Mouse (Mus musculus) cerebellum, adult 2 months (tissue): ENCODE data around the gene Hspb1. TPM values are rescaled to one million over a fixed set of nuclear protein-coding genes. Genes with fewer than 3 reads are reported as not detected.

Experiments
- DNase-seq, 2 experiments: peaks; one replicate each; pipeline ENCODE4 v3.0.0; 2021
- H3K27ac ChIP-seq: fragments of 200-500 bp; 2 replicates; pipeline ENCODE4 v1.5.1; 2012; ENCODE audit warnings: low read length, control low read depth, inconsistent platforms; ENCODE audit not compliant: insufficient read depth
- H3K27me3 ChIP-seq: fragments of 200-500 bp; 2 replicates; pipeline ENCODE4 v1.6.1; 2012; ENCODE audit warnings: inconsistent platforms, mild to moderate bottlenecking, low read length, moderate library complexity; ENCODE audit not compliant: control insufficient read depth, insufficient read depth
- H3K4me1 ChIP-seq: fragments of 200-500 bp; 2 replicates; pipeline ENCODE4 v1.6.1; 2011; ENCODE audit warnings: low read length; ENCODE audit not compliant: control insufficient read depth, insufficient read depth
- H3K4me3 ChIP-seq: fragments of 200-500 bp; replicated peaks from 2 replicates; pipeline ENCODE3; 2011; ENCODE audit warnings: mild to moderate bottlenecking, low read depth, low read length, control low read depth; ENCODE audit not compliant: insufficient read depth
- CTCF ChIP-seq: fragments of 200-500 bp; IDR thresholded peaks from 2 replicates; pipeline ENCODE4 v1.5.1; 2011; ENCODE audit warnings: low read depth, mild to moderate bottlenecking, control low read depth, low read length, moderate library complexity, borderline replicate concordance; ENCODE audit not compliant: insufficient read depth
- POLR2A ChIP-seq: fragments of 200-500 bp; IDR thresholded peaks from 2 replicates; pipeline ENCODE4 v1.6.1; 2011; ENCODE audit warnings: low read length, control low read depth, borderline replicate concordance; ENCODE audit not compliant: insufficient read depth
- WGBS: fragments of 180-500 bp; shearing (Covaris S2); methylation state at CpG from one replicate; pipeline ENCODE4 v1.1.7; 2018; 5-methylcytosine and 5-hydroxymethylcytosine counted together
- polyA plus RNA-seq: library from polyadenylated mRNA; depleted of rRNA; stranded (reverse); fragments of >200 nt; gene quantifications from 2 replicates; pipeline ENCODE4 v1.2.3, GENCODE M21; 2012

Hspb1 gene
- polyA plus RNA-seq, 1 experiment = 49.2 TPM

- Histone ChIP-seq H3K27ac (no peak overlapping the region), H3K27me3 (peaks cover 2% of the 10 kb centered on the region; the same call in 1 of the 2 replicates), H3K4me1 (no peaks in the 10 kb centered on the region), H3K4me3 (no peak overlapping the region)
- no peak for DNase-seq
- WGBS = 82% methylated on average over 4 of the region's 4 CpGs
- TF ChIP-seq POLR2A (no peak), CTCF (no peak)
Measured at GRCm38 (mm10) chr5:135890323-135890722, 2.6 kb downstream of the Hspb1 start.

GRCm38 (mm10) chr5:135890920-135891319 lies 3.2 kb downstream of the Hspb1 start:
- TF ChIP-seq POLR2A = no peak
- TF ChIP-seq CTCF = no peak
- no peak overlapping the region for H3K27ac ChIP-seq
- WGBS = 73% methylated on average over 3 of the region's 3 CpGs
- no peak overlapping the region for H3K4me3 ChIP-seq
- no peak for DNase-seq
- H3K4me1 ChIP-seq = no peaks in the 10 kb centered on the region
- H3K27me3 ChIP-seq = peaks cover 2% of the 10 kb centered on the region; the same call in 1 of the 2 replicates

DNA sequence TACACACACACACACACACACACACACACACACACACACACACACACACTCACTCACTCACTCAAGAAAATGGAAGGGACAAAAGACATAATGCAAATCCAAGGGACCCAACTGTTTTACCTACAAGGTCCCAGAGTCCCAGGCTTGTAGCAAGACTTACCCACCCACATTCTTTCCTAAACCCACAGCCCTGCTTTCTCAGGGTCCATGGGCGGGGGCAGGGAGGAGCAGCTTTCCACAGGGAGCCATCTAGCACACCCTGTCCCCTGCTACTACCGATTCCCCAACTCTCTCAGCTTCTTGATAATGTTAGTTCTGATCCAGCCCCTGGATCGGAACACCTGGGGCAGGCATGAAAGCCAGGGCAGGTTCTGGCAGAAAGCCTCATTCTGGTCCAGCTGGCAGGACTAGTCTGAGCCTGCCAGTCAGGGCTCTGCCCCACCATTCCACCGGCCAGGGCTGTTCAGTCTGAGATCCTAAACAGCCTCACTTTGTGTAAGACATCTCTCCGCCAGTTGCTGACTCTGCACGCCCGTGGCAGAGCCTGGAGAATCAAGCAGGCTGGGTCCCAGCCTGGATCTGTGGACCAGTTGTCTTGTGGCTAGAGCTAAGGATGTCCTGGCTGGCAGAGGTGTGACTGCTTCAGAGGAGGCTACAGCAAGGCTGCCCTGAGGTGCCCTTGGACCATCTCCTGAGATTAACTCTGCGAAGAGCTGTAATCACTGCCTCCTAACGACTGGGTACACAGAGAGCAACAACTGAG lies 5.1 kb downstream of the Hspb1 start:
- Histone ChIP-seq H3K4me3 (no peak overlapping the region), H3K4me1 (no peaks in the 10 kb centered on the region), H3K27me3 (no peaks in the 10 kb centered on the region; the same call in 1 of the 2 replicates), H3K27ac (no peak overlapping the region)
- TF ChIP-seq POLR2A (no peak), CTCF (no peak)
- 57% methylated on average over 9 of the region's 9 CpGs for WGBS
- DNase-seq = no peak

DNA sequence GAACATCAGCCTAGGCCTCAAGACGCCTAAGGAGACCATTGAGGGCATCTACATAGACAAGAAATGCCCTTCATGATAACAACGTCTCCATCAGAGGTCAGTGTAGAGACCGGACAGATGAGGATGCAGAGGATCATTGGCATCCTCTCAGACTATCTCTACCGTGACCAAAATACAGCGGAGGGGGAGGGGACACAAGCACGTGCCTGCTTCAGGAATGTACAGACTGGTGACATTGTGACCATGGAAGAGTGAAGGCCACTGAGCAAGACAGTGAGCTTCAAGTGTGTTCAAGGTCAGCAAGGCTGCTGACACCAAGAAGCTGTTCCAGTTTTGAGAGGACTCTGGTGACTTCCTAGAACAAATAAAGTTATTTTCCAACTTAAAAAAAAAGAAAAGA lies 7.2 kb downstream of the Hspb1 start:
- Histone ChIP-seq H3K4me1 (no peaks in the 10 kb centered on the region), H3K27ac (no peak overlapping the region), H3K4me3 (no peak overlapping the region), H3K27me3 (no peaks in the 10 kb centered on the region)
- 66% methylated on average over 6 of the region's 6 CpGs for WGBS
- no peak for DNase-seq
- no peak for TF ChIP-seq POLR2A
- TF ChIP-seq CTCF = no peak

GRCm38 (mm10) chr5:135898028-135898427 lies 10.3 kb downstream of the Hspb1 start:
- Histone ChIP-seq H3K4me1 (no peaks in the 10 kb centered on the region), H3K27me3 (no peaks in the 10 kb centered on the region), H3K4me3 (no peak overlapping the region), H3K27ac (no peak overlapping the region)
- DNase-seq = peak; percentile 48
- peak; percentile 55; the same call in 1 of the 2 replicates for TF ChIP-seq CTCF
- TF ChIP-seq POLR2A = no peak
- WGBS = 14% methylated on average over 3 of the region's 3 CpGs

- WGBS = 80% methylated on average over 4 of the region's 4 CpGs
- H3K27me3 ChIP-seq = no peaks in the 10 kb centered on the region
- no peak overlapping the region for H3K4me3 ChIP-seq
- H3K27ac ChIP-seq = no peak overlapping the region
- TF ChIP-seq CTCF = no peak
- no peak for TF ChIP-seq POLR2A
- no peak for DNase-seq
- no peaks in the 10 kb centered on the region for H3K4me1 ChIP-seq
Measured at GRCm38 (mm10) chr5:135898995-135899394, 11.3 kb downstream of the Hspb1 start.

- WGBS = 50% methylated on average over 4 of the region's 4 CpGs
Measured at GRCm38 (mm10) chr5:135899833-135900232, 12.1 kb downstream of the Hspb1 start.

GRCm38 (mm10) chr5:135900701-135901100 lies 13.0 kb downstream of the Hspb1 start:
- DNase-seq = peak in 1 of 2 experiments; percentile 17
- H3K4me1 ChIP-seq = no peaks in the 10 kb centered on the region
- H3K4me3 ChIP-seq = no peak overlapping the region
- H3K27ac ChIP-seq = no peak overlapping the region
- no peak for TF ChIP-seq POLR2A
- TF ChIP-seq CTCF = peak; percentile 40
- no peaks in the 10 kb centered on the region for H3K27me3 ChIP-seq
- 83% methylated on average over 3 of the region's 3 CpGs for WGBS

More at GRCm38 (mm10) chr5:135899833-135900232, 12.1 kb downstream of the Hspb1 start:
- no peaks in the 10 kb centered on the region for H3K27me3 ChIP-seq
- TF ChIP-seq CTCF (no peak), POLR2A (no peak)
- no peak overlapping the region for H3K27ac ChIP-seq
- H3K4me1 ChIP-seq = no peaks in the 10 kb centered on the region
- peak in 1 of 2 experiments; percentile 12 for DNase-seq
- H3K4me3 ChIP-seq = no peak overlapping the region
